Mouse (Mus musculus): Measurements from ENCODE around the gene Gm42688.

GRCm38 (mm10) chr6:83057790-83058189 lies 43.6 kb upstream of the Gm42688 start, which contains the start of gene Dqx1:
- TF ChIP-seq CTCF (IDR thresholded peaks at IDR 0.05; ENCODE audit: borderline replicate concordance, control insufficient read depth, extremely low read depth, insufficient read depth, low read length, poor library complexity) (no peak), POLR2A (IDR thresholded peaks at IDR 0.05; ENCODE audit: control insufficient read depth, extremely low read depth, insufficient read depth, low read length, poor library complexity) (no peak)

All from thymus, adult 2 months (tissue).